Mouse (Mus musculus) induced T-regulatory cell, adult 2 months (primary cell): ENCODE results near the gene Zbtb37.

Experiments used
- DNase-seq: peaks from one replicate; pipeline ENCODE4 v3.0.0-alpha.2; 2012; ENCODE audit warnings: low read depth

Zbtb37 gene

GRCm38 (mm10) chr1:161034435-161035280 lies at the start of gene Zbtb37:
Zbtb37 (minus strand) TSS chr1:161034849.
- peak; percentile 100 for DNase-seq

- peak; percentile 15 for DNase-seq
Observed at GRCm38 (mm10) chr1:161077243-161077642, 42.6 kb upstream of the Zbtb37 start.

GRCm38 (mm10) chr1:161076238-161076637 lies 41.6 kb upstream of the Zbtb37 start:
- DNase-seq: peak; percentile 62

- DNase-seq: peak; percentile 72
Observed at GRCm38 (mm10) chr1:161071272-161071620, 36.6 kb upstream of the Zbtb37 start.

- DNase-seq: peak; percentile 97
Observed at GRCm38 (mm10) chr1:161070352-161071271, 36.0 kb upstream of the Zbtb37 start, which contains the start of the genes Dars2 and Cenpl. Dars2 (minus strand) TSS chr1:161070658. Cenpl (plus strand) TSS chr1:161070713.

- DNase-seq: no peak
Observed at GRCm38 (mm10) chr1:161063351-161063750, 28.7 kb upstream of the Zbtb37 start.

- no peak for DNase-seq
Observed at GRCm38 (mm10) chr1:161057164-161057563, 22.5 kb upstream of the Zbtb37 start.

GRCm38 (mm10) chr1:161046972-161047371 lies 12.3 kb upstream of the Zbtb37 start:
- no peak for DNase-seq

GRCm38 (mm10) chr1:161041261-161042020 lies 6.8 kb upstream of the Zbtb37 start:
- no peak for DNase-seq

GRCm38 (mm10) chr1:161040855-161041254 lies 6.2 kb upstream of the Zbtb37 start:
- DNase-seq: no peak

- peak; percentile 19 for DNase-seq
Observed at GRCm38 (mm10) chr1:161040426-161040770, 5.7 kb upstream of the Zbtb37 start.

- peak; percentile 29 for DNase-seq
Observed at GRCm38 (mm10) chr1:161039741-161040425, 5.2 kb upstream of the Zbtb37 start.

- DNase-seq: peak; percentile 36
Observed at GRCm38 (mm10) chr1:161038968-161039721, 4.5 kb upstream of the Zbtb37 start.

- DNase-seq: peak; percentile 28
Observed at GRCm38 (mm10) chr1:161038004-161038403, 3.4 kb upstream of the Zbtb37 start.

GRCm38 (mm10) chr1:161037599-161037998 lies 3.0 kb upstream of the Zbtb37 start:
- peak; percentile 30 for DNase-seq

- DNase-seq: peak; percentile 44
Observed at GRCm38 (mm10) chr1:161037026-161037425, 2.4 kb upstream of the Zbtb37 start.

- DNase-seq: peak; percentile 48
Observed at GRCm38 (mm10) chr1:161036411-161036841, 1.8 kb upstream of the Zbtb37 start.

- DNase-seq: peak; percentile 63
Observed at GRCm38 (mm10) chr1:161035786-161036404, 1.2 kb upstream of the Zbtb37 start.

- no peak for DNase-seq
Observed at GRCm38 (mm10) chr1:161035281-161035785, 684 bp upstream of the Zbtb37 start.
